Mouse (Mus musculus): ENCODE data around the gene Thada.

DNA sequence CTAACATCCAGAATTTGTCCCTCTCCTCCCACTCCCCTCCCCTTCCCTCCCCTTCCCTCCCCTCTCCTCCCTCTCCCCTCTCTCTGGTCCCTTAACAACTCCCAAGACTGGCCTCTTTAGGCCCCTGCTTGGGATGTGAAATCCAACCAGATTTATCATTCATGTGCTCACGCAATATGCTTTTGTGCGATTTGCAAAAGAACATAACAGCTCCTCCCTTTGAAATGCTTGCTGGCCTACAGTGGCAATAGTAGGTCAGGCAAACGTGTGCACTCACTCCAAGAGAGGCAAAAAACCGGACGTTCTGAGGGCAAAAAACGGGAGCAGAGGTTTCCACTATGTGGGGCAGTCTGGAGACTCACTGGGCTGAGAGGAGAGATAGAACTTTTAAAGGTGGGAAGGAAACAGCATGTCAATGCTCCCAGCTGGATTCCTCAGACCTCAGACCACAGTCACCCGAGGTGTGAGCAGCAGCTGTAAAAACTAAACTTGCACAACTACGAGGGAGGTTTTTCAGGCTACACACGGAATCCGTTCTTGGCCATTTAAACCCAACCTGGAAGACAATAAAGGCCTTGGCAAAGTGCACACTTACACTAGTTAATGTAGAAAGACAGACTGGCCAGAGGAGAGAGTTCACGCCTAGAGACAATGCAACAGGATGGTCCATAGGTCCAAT is 45.1 kb upstream of the Thada start:
- TF ChIP-seq CTCF (IDR thresholded peaks at IDR 0.05) (no peak), EP300 (IDR thresholded peaks at IDR 0.05; ENCODE audit: insufficient read depth, low read depth, low read length) (no peak)

All from heart, adult 2 months (tissue).